Mouse (Mus musculus): ENCODE results near the gene Csf2rb.

The Csf2rb gene

GRCm38 (mm10) chr15:78382115-78382514 is 56.6 kb downstream of the Csf2rb start:
- no peak for DNase-seq

GRCm38 (mm10) chr15:78383450-78384219 is 58.1 kb downstream of the Csf2rb start:
- DNase-seq, result no peak

GRCm38 (mm10) chr15:78384220-78385116 is 58.9 kb downstream of the Csf2rb start:
- DNase-seq, result no peak

GRCm38 (mm10) chr15:78385564-78385963 is 60.0 kb downstream of the Csf2rb start:
- DNase-seq, result no peak

GRCm38 (mm10) chr15:78390855-78391254 is 65.3 kb downstream of the Csf2rb start:
- DNase-seq, result peak; percentile 41

GRCm38 (mm10) chr15:78395478-78395962 is 70.0 kb downstream of the Csf2rb start, which contains the start of gene Tex33:
Gene Tex33, minus strand, starts transcription at chr15:78395912.
- no peak for DNase-seq

GRCm38 (mm10) chr15:78401345-78401744 is 75.8 kb downstream of the Csf2rb start:
- DNase-seq, result no peak

GRCm38 (mm10) chr15:78401921-78402320 is 76.4 kb downstream of the Csf2rb start:
- DNase-seq, result no peak

GRCm38 (mm10) chr15:78402423-78402822 is 76.9 kb downstream of the Csf2rb start:
- no peak for DNase-seq

GRCm38 (mm10) chr15:78403301-78403741 is 77.8 kb downstream of the Csf2rb start:
- DNase-seq, result peak; percentile 15
